Comparison of ENCODE assay signal across 19 mouse cellular contexts in the genomic region with DNA sequence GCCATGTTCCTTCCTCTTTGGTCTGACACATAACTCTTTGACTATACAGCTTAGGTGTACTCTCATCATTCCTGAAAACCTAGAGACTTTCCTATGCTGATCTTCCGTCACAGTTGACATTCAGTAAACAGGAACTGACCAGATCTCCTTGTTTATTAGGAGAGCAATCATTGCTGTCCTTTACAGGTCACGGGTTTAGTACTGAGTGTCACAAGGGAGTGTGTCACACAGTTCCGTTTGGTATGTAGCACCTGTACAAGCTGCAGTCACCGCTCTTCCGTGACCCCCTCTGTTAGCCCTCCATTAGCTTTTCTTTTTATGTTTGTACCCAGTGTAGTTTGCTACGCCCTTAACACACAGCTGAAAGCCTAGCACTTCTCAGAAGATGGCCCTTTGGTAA.
DNase-seq lines count a peak whose midpoint lies in the region; ATAC-seq and TF ChIP-seq lines count a peak whose summit lies in the region.
"Had no signal": no experiment of that assay in that cellular context is flagged by ENCODE, and none has a peak within 500 bp of the region (broad histone marks: within the 10 kb centered on the region; RNA-seq: fewer than 3 reads in every experiment).

No protein-coding gene starts in this region.

- no peak; the same call in 1 of the 2 replicates for ATAC-seq in forebrain, embryonic 15.5 days (replicated peaks)
- ATAC-seq in forebrain, postnatal 0 days: no peak
- ATAC-seq in kidney, embryonic 14.5 days (ENCODE audit: low FRiP score, low TSS enrichment): peak; percentile 49; the same call in 1 of the 2 replicates
- ATAC-seq in neural tube, embryonic 13.5 days (ENCODE audit: low read depth): peak; percentile 36
- 0 out of 2 replicates have a peak, but pooled peaks have one; percentile 50 for ATAC-seq in neural tube, embryonic 15.5 days (ENCODE audit: low FRiP score)
- no peak for ATAC-seq in liver, postnatal 0 days
- ATAC-seq: intestine, embryonic 16.5 days had no signal

- H3K27ac ChIP-seq in forebrain, embryonic 15.5 days (replicated peaks): 0 out of 2 replicates have a peak overlapping the region, but pooled peaks have one; percentile 0
- no peak overlapping the region for H3K27ac ChIP-seq in forebrain, postnatal 0 days (ENCODE audit: low read depth, low read length)
- H3K27ac ChIP-seq in kidney, embryonic 14.5 days (ENCODE audit: low read depth, low read length): no peak overlapping the region
- H3K27ac ChIP-seq in neural tube, embryonic 13.5 days (replicated peaks): no peak overlapping the region
- H3K27ac ChIP-seq in neural tube, embryonic 15.5 days (replicated peaks): no peak overlapping the region
- no peak overlapping the region for H3K27ac ChIP-seq in liver, postnatal 0 days (ENCODE audit: low read depth)
- H3K27ac ChIP-seq: embryonic facial prominence, embryonic 13.5 days; gastrocnemius, adult 2 months; hindbrain, embryonic 10.5 days had no signal

- no peaks in the 10 kb centered on the region for H3K9me3 ChIP-seq in forebrain, embryonic 15.5 days
- no peaks in the 10 kb centered on the region for H3K9me3 ChIP-seq in forebrain, postnatal 0 days (ENCODE audit: low read length)
- no peaks in the 10 kb centered on the region for H3K9me3 ChIP-seq in kidney, embryonic 14.5 days (ENCODE audit: control insufficient read depth, low read length)
- no peaks in the 10 kb centered on the region for H3K9me3 ChIP-seq in neural tube, embryonic 13.5 days
- no peaks in the 10 kb centered on the region for H3K9me3 ChIP-seq in neural tube, embryonic 15.5 days (replicated peaks)
- no peaks in the 10 kb centered on the region for H3K9me3 ChIP-seq in liver, postnatal 0 days (ENCODE audit: low read length)
- H3K9me3 ChIP-seq: embryonic facial prominence, embryonic 13.5 days; G1E; heart, embryonic 12.5 days; hindbrain, embryonic 10.5 days had no signal

- no peaks in the 10 kb centered on the region for H3K36me3 ChIP-seq in forebrain, embryonic 15.5 days
- no peaks in the 10 kb centered on the region for H3K36me3 ChIP-seq in forebrain, postnatal 0 days (ENCODE audit: insufficient read depth)
- H3K36me3 ChIP-seq in kidney, embryonic 14.5 days (ENCODE audit: control insufficient read depth, insufficient read depth, low read length): no peaks in the 10 kb centered on the region
- no peaks in the 10 kb centered on the region for H3K36me3 ChIP-seq in neural tube, embryonic 13.5 days
- H3K36me3 ChIP-seq in neural tube, embryonic 15.5 days: no peaks in the 10 kb centered on the region
- H3K36me3 ChIP-seq in liver, postnatal 0 days (replicated peaks; ENCODE audit: insufficient read depth, low read length): no peaks in the 10 kb centered on the region
- H3K36me3 ChIP-seq: embryonic facial prominence, embryonic 13.5 days; G1E; heart, embryonic 12.5 days; hindbrain, embryonic 10.5 days had no signal

- DNase-seq in forebrain, postnatal 0 days: no peak
- no peak for DNase-seq in kidney, postnatal 14 days
- DNase-seq in neural tube, embryonic 10.5 days (ENCODE audit: extremely low spot score, low spot score): no peak
- no peak for DNase-seq in liver, postnatal 0 days
- DNase-seq: adrenal gland, postnatal 10 days; cerebellum, adult 11-12 months; cerebellum, adult 9-10 months; cerebellum, postnatal 25 days; gastrocnemius, adult 2 months; gastrocnemius, postnatal 25 days had no signal

- peaks cover 16% of the 10 kb centered on the region for H3K4me1 ChIP-seq in forebrain, embryonic 15.5 days
- H3K4me1 ChIP-seq in forebrain, postnatal 0 days (ENCODE audit: insufficient read depth): no peaks in the 10 kb centered on the region
- H3K4me1 ChIP-seq in kidney, embryonic 14.5 days (ENCODE audit: control insufficient read depth, insufficient read depth, low read length): 0 out of 2 replicates have a peak, but pooled peaks cover 3% of the 10 kb centered on the region
- H3K4me1 ChIP-seq in neural tube, embryonic 13.5 days (replicated peaks): peaks cover 17% of the 10 kb centered on the region
- H3K4me1 ChIP-seq in neural tube, embryonic 15.5 days: peaks cover 3% of the 10 kb centered on the region; the same call in 1 of the 2 replicates
- no peaks in the 10 kb centered on the region for H3K4me1 ChIP-seq in liver, postnatal 0 days (ENCODE audit: insufficient read depth)
- H3K4me1 ChIP-seq: embryonic facial prominence, embryonic 13.5 days; heart, embryonic 12.5 days; hindbrain, embryonic 10.5 days had no signal

- no peak for TF ChIP-seq EP300 in liver, postnatal 0 days (IDR thresholded peaks at IDR 0.05; ENCODE audit: low read depth)

- no peak overlapping the region for H3K4me3 ChIP-seq in forebrain, embryonic 15.5 days
- no peak overlapping the region for H3K4me3 ChIP-seq in forebrain, postnatal 0 days (ENCODE audit: low read depth, low read length)
- no peak overlapping the region for H3K4me3 ChIP-seq in kidney, embryonic 14.5 days (ENCODE audit: low read length)
- no peak overlapping the region for H3K4me3 ChIP-seq in neural tube, embryonic 13.5 days
- no peak overlapping the region for H3K4me3 ChIP-seq in neural tube, embryonic 15.5 days (replicated peaks)
- no peak overlapping the region for H3K4me3 ChIP-seq in liver, postnatal 0 days (ENCODE audit: low read depth, low read length)
- H3K4me3 ChIP-seq: embryonic facial prominence, embryonic 13.5 days; gastrocnemius, adult 2 months; heart, embryonic 12.5 days; hindbrain, embryonic 10.5 days had no signal

- H3K27me3 ChIP-seq in forebrain, embryonic 15.5 days: no peaks in the 10 kb centered on the region
- H3K27me3 ChIP-seq in forebrain, postnatal 0 days (ENCODE audit: insufficient read depth, low read length): no peaks in the 10 kb centered on the region
- no peaks in the 10 kb centered on the region for H3K27me3 ChIP-seq in kidney, embryonic 14.5 days (ENCODE audit: control insufficient read depth, insufficient read depth, low read length)
- H3K27me3 ChIP-seq in neural tube, embryonic 13.5 days: no peaks in the 10 kb centered on the region
- H3K27me3 ChIP-seq in neural tube, embryonic 15.5 days (replicated peaks): no peaks in the 10 kb centered on the region
- no peaks in the 10 kb centered on the region for H3K27me3 ChIP-seq in liver, postnatal 0 days (ENCODE audit: insufficient read depth, low read length)
- H3K27me3 ChIP-seq: embryonic facial prominence, embryonic 13.5 days; heart, embryonic 12.5 days had no signal

- H3K4me2 ChIP-seq in forebrain, embryonic 15.5 days (replicated peaks): no peak overlapping the region
- no peak overlapping the region for H3K4me2 ChIP-seq in forebrain, postnatal 0 days (ENCODE audit: low read depth)
- no peak overlapping the region for H3K4me2 ChIP-seq in kidney, embryonic 14.5 days (replicated peaks; ENCODE audit: low read depth, low read length)
- H3K4me2 ChIP-seq in neural tube, embryonic 13.5 days: no peak overlapping the region
- H3K4me2 ChIP-seq in neural tube, embryonic 15.5 days: no peak overlapping the region
- H3K4me2 ChIP-seq in liver, postnatal 0 days (ENCODE audit: low read depth, low read length): no peak overlapping the region
- H3K4me2 ChIP-seq: embryonic facial prominence, embryonic 13.5 days; heart, embryonic 12.5 days had no signal

- H3K9ac ChIP-seq in forebrain, embryonic 15.5 days (replicated peaks): no peak overlapping the region
- no peak overlapping the region for H3K9ac ChIP-seq in forebrain, postnatal 0 days
- H3K9ac ChIP-seq in kidney, embryonic 14.5 days (ENCODE audit: low read depth, low read length): no peak overlapping the region
- H3K9ac ChIP-seq in neural tube, embryonic 13.5 days: no peak overlapping the region
- H3K9ac ChIP-seq in neural tube, embryonic 15.5 days (replicated peaks): no peak overlapping the region
- no peak overlapping the region for H3K9ac ChIP-seq in liver, postnatal 0 days (replicated peaks)
- H3K9ac ChIP-seq: embryonic facial prominence, embryonic 13.5 days; heart, embryonic 12.5 days had no signal

- WGBS in forebrain, embryonic 15.5 days: 42% methylated on average over 6 of the region's 6 CpGs
- 45% methylated on average over 6 of the region's 6 CpGs for WGBS in forebrain, postnatal 0 days
- 18% methylated on average over 6 of the region's 6 CpGs for WGBS in kidney, embryonic 14.5 days
- 31% methylated on average over 6 of the region's 6 CpGs for WGBS in neural tube, embryonic 13.5 days
- 23% methylated on average over 6 of the region's 6 CpGs for WGBS in neural tube, embryonic 15.5 days
- WGBS in liver, postnatal 0 days (ENCODE audit: insufficient replicate concordance): 40% methylated on average over 6 of the region's 6 CpGs

- TF ChIP-seq CTCF in forebrain, postnatal 0 days (IDR thresholded peaks at IDR 0.05; ENCODE audit: low read depth): no peak
- no peak for TF ChIP-seq CTCF in liver, postnatal 0 days (IDR thresholded peaks at IDR 0.05; ENCODE audit: low read depth)

Comparison
In these comparisons a context has a peak if more than half of its experiments do, and no peak if none do; other contexts are left out.
1. ATAC-seq: peak in kidney, embryonic 14.5 days (single experiment), neural tube, embryonic 13.5 days (single experiment) and neural tube, embryonic 15.5 days (single experiment); none in forebrain, embryonic 15.5 days (single experiment), forebrain, postnatal 0 days (single experiment) and liver, postnatal 0 days (single experiment).